Mouse (Mus musculus): ENCODE measurements around the gene Ptpre.

The Ptpre gene

DNA sequence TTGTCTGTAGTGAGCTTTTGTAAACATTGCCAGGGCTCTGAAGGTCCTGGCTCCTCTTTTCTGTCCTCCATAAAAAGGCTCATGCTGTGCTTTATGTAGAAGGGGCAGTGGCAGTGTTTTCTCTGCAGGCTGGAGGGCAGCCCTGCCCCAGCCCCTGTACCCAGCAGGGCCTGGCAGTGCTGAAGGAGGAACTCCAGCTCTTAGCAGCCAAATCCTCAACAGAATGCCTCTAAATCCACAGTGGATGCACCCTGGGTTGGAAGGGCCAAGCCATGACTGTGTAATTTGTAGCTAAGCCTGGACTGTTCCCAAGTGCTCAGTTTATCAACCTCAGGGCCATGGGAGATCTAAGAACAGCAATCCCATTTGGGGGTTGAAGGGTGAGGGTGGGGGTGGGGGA lies 85.0 kb downstream of the Ptpre start:
- H3K27me3 ChIP-seq (ENCODE audit: insufficient read depth, low read length), result no peaks in the 10 kb centered on the region
- no peaks in the 10 kb centered on the region for H3K36me3 ChIP-seq (ENCODE audit: insufficient read depth, low read length)
- H3K4me1 ChIP-seq (replicated peaks; ENCODE audit: low read depth, low read length), result no peaks in the 10 kb centered on the region
- H3K9me3 ChIP-seq (ENCODE audit: low read length), result peaks cover 2% of the 10 kb centered on the region; the same call in 1 of the 2 replicates
- H3K4me3 ChIP-seq (replicated peaks; ENCODE audit: low read length), result no peak overlapping the region
- no peak for TF ChIP-seq POU5F1 (IDR thresholded peaks at IDR 0.05; ENCODE audit: borderline replicate concordance, low read length)
- no peak for TF ChIP-seq NANOG (IDR thresholded peaks at IDR 0.05; ENCODE audit: borderline replicate concordance, low read length)
- TF ChIP-seq CTCF (conservative IDR thresholded peaks at IDR 0.05; ENCODE audit: low read length), result no peak

DNA sequence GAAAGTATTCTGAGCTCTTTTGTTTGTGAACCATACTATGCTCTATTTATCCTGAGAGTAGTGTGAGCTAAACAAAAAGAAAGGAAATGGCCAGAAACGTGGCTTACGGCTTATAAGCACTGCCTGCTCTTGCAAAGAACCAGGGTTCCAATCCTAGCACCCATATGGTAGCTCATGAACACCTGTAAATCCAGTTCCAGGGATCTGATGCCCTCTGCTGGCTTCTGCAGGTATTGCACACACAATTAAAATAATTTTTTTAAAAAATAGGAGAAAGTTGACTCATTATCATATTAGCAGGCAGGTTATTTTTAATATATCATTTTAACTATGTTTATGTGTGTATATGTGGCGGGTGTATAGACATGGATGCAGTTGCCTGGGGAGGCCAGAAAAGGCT lies 87.6 kb downstream of the Ptpre start:
- Histone ChIP-seq H3K4me3 (replicated peaks; ENCODE audit: low read length) (no peak overlapping the region), H3K9me3 (ENCODE audit: low read length) (no peaks in the 10 kb centered on the region), H3K4me1 (replicated peaks; ENCODE audit: low read depth, low read length) (no peaks in the 10 kb centered on the region), H3K27me3 (ENCODE audit: insufficient read depth, low read length) (no peaks in the 10 kb centered on the region), H3K36me3 (ENCODE audit: insufficient read depth, low read length) (no peaks in the 10 kb centered on the region)
- TF ChIP-seq NANOG (IDR thresholded peaks at IDR 0.05; ENCODE audit: borderline replicate concordance, low read length) (no peak), CTCF (conservative IDR thresholded peaks at IDR 0.05; ENCODE audit: low read length) (peak; percentile 78), POU5F1 (IDR thresholded peaks at IDR 0.05; ENCODE audit: borderline replicate concordance, low read length) (no peak)

DNA sequence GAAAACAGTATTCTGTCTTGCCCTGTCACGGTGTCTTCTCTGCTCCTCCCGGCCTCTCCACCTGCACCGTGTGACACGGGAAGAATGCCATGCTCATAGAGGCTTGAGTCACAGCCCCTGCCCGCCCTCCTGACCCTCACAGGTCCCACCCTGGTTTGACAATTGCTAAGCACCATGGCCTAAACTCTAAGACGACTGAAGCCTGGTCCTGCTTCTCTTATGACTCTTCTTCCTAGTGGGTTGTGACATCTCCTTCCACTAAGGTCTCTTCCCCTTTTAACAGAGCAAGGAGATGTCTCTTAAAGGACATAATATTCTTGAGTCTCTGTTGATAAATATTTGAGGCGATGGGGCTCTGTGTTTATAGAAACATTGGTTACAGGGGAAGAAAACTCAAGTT lies 91.1 kb downstream of the Ptpre start:
- Histone ChIP-seq H3K36me3 (ENCODE audit: insufficient read depth, low read length) (no peaks in the 10 kb centered on the region), H3K4me3 (replicated peaks; ENCODE audit: low read length) (no peak overlapping the region), H3K9me3 (ENCODE audit: low read length) (no peaks in the 10 kb centered on the region), H3K4me1 (replicated peaks; ENCODE audit: low read depth, low read length) (no peaks in the 10 kb centered on the region; the same call in 1 of the 2 replicates), H3K27me3 (ENCODE audit: insufficient read depth, low read length) (peaks cover 6% of the 10 kb centered on the region)
- no peak for TF ChIP-seq CTCF (conservative IDR thresholded peaks at IDR 0.05; ENCODE audit: low read length)
- TF ChIP-seq NANOG (IDR thresholded peaks at IDR 0.05; ENCODE audit: borderline replicate concordance, low read length), result no peak
- no peak for TF ChIP-seq POU5F1 (IDR thresholded peaks at IDR 0.05; ENCODE audit: borderline replicate concordance, low read length)

DNA sequence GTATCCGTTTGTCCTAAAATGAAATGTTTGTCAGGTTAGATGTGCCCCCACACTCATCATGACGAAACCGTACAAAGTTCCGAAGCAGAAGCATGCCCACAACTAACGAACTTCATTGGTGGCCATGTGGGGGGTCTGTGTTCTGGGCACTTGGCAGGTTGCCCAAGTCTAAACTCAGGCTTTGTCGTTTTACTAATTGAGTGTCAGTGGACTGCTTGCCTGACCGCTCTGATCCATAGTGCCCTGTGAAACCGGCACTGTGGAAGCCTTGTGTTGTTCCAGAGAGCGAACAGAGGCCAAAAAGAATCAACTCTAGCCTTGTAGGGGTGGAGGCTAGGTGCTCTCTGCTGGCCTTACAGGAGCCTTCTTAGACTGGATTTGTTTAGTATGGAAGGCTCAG lies 91.7 kb downstream of the Ptpre start:
- Histone ChIP-seq H3K9me3 (ENCODE audit: low read length) (no peaks in the 10 kb centered on the region), H3K36me3 (ENCODE audit: insufficient read depth, low read length) (no peaks in the 10 kb centered on the region), H3K27me3 (ENCODE audit: insufficient read depth, low read length) (peaks cover 12% of the 10 kb centered on the region), H3K4me3 (replicated peaks; ENCODE audit: low read length) (no peak overlapping the region), H3K4me1 (replicated peaks; ENCODE audit: low read depth, low read length) (no peaks in the 10 kb centered on the region; the same call in 1 of the 2 replicates)
- no peak for TF ChIP-seq NANOG (IDR thresholded peaks at IDR 0.05; ENCODE audit: borderline replicate concordance, low read length)
- TF ChIP-seq POU5F1 (IDR thresholded peaks at IDR 0.05; ENCODE audit: borderline replicate concordance, low read length), result no peak
- TF ChIP-seq CTCF (conservative IDR thresholded peaks at IDR 0.05; ENCODE audit: low read length), result no peak

DNA sequence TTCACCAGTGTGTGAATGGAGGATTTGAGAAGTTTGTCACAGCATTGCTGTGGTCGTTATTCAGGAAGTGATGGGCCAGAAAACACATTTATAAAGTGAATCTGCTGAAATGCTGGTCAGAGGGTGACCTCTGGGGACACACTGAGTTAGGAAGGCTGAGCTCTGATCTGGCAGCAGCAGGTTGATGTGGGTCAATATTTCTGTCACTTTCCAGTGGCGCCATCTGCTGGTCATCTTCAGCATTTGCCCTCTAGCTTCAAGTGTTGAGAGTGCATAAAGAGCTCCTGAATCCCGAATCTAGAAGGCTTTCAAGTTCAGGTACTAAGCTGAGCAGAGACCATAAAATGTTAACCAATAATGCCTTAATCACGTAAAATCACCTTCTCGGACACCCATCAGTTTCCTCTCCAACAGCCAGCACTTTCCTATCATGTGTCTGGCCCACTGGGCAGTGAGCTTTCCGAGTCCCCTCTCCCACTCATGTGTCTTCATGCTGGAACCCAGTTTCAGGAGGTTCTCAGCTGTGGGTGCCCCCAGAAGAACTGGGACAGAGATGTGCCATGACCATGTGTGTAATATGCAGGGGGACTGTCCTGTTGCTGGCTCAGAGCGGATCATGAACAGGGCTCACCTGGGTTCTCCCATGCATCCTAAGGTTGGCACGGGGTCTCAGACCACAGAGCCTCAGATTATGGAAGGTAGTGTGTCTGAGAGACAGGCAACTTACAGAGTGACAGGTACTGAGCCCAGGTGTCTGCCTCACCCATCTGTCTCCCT lies 94.7 kb downstream of the Ptpre start:
- no peaks in the 10 kb centered on the region; the same call in 1 of the 2 replicates for H3K4me1 ChIP-seq (replicated peaks; ENCODE audit: low read depth, low read length)
- H3K4me3 ChIP-seq (replicated peaks; ENCODE audit: low read length), result no peak overlapping the region
- H3K9me3 ChIP-seq (ENCODE audit: low read length), result no peaks in the 10 kb centered on the region
- TF ChIP-seq NANOG (IDR thresholded peaks at IDR 0.05; ENCODE audit: borderline replicate concordance, low read length) (no peak), CTCF (conservative IDR thresholded peaks at IDR 0.05; ENCODE audit: low read length) (peak; percentile 82)
- no peaks in the 10 kb centered on the region for H3K36me3 ChIP-seq (ENCODE audit: insufficient read depth, low read length)
- H3K27me3 ChIP-seq (ENCODE audit: insufficient read depth, low read length), result peaks cover 29% of the 10 kb centered on the region

DNA sequence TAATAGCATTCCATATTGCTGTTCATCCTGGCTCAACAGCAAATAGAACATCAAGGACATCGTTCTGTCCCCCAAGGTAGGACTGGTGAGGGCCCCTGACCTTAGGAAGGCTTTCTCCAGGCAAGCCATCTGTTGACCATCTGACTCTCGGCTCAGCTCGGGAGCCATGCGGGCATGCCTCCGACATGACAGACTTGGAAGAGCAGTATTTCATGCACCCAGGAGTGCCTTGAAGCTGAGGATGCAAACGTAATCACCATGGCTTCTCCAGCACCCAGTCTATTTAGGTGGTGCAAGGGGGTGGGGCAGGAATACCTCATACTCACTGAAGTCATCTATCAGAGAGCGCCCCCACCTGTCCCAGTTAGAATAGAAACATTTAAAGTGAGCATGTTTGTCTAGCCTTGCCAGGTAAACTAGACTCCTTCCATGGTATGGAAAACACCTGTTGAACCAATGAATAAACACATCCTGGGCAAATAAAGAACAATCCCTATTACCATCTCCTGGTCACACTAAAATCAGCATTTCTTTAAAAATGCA lies 95.5 kb downstream of the Ptpre start:
- H3K9me3 ChIP-seq (ENCODE audit: low read length), result no peaks in the 10 kb centered on the region
- peaks cover 32% of the 10 kb centered on the region for H3K27me3 ChIP-seq (ENCODE audit: insufficient read depth, low read length)
- peaks cover 5% of the 10 kb centered on the region for H3K4me1 ChIP-seq (replicated peaks; ENCODE audit: low read depth, low read length)
- H3K36me3 ChIP-seq (ENCODE audit: insufficient read depth, low read length), result no peaks in the 10 kb centered on the region
- TF ChIP-seq NANOG (IDR thresholded peaks at IDR 0.05; ENCODE audit: borderline replicate concordance, low read length) (no peak), CTCF (conservative IDR thresholded peaks at IDR 0.05; ENCODE audit: low read length) (no peak), POU5F1 (IDR thresholded peaks at IDR 0.05; ENCODE audit: borderline replicate concordance, low read length) (no peak)
- H3K4me3 ChIP-seq (replicated peaks; ENCODE audit: low read length), result no peak overlapping the region

DNA sequence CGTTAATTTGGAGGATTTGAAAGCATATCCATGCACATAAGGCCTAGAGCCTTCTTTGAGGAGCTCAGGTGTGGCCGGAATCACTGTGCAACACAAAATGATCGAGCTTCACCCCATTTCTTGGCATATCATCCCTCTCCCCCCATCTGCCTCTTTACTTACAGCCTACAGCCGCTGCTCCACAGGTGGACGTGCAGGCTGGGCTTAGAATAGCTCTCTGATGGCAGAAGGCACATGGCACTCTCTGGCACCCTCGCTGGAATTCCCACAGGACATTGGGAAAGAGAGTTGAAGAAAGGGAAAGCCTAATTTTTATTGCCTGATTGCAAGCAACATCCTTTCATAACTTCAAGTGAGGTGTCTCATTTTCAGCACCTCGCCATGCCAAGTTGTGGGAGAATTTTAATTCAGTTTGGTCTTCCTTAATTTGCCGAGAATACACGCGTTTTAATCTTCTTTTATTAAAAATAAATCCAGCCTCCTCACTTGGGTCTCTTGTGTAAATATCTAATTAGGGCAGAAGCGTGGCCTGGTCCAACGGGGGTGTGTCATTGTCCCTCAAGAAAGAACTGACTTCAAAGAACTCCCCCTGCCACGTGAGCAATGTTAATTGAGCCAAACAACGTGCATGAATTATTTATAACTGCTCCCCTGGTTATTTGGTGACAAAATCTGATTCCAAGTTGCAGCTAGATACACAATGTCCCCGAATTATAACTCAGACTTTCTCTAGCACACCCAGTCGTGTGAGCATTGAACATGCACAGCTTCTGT lies 97.8 kb downstream of the Ptpre start:
- Histone ChIP-seq H3K36me3 (ENCODE audit: insufficient read depth, low read length) (no peaks in the 10 kb centered on the region), H3K4me3 (replicated peaks; ENCODE audit: low read length) (no peak overlapping the region), H3K27me3 (ENCODE audit: insufficient read depth, low read length) (peaks cover 32% of the 10 kb centered on the region), H3K9me3 (ENCODE audit: low read length) (no peaks in the 10 kb centered on the region), H3K4me1 (replicated peaks; ENCODE audit: low read depth, low read length) (peaks cover 10% of the 10 kb centered on the region)
- no peak for TF ChIP-seq POU5F1 (IDR thresholded peaks at IDR 0.05; ENCODE audit: borderline replicate concordance, low read length)
- TF ChIP-seq CTCF (conservative IDR thresholded peaks at IDR 0.05; ENCODE audit: low read length), result no peak
- TF ChIP-seq NANOG (IDR thresholded peaks at IDR 0.05; ENCODE audit: borderline replicate concordance, low read length), result no peak

DNA sequence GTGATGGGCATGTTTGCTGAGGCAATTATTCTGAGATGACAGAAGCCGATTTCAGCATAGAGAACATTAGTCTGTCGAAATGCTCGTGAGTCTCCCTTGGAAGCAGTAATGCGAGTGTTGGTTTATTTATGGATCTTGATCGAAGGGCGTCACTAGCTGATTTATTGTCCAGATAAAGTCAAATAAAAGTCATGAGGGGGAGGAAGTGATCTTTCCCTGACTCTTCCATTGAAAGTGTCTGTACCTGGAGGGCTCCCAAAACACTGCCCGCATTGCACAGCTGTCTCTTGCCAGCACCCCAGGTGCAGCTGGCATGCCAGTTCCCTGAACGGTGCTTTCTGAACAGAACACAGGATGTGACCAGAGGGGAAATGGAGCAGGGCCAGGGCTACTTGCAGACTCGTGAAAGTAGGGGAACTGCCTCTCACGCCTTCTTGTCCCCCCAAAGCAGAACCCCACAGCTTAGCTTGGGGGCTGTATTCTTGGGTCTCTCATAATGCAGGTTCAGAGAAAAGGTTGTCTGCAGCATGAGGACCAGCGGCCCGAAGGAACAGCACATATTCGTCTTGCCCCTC lies 100.2 kb downstream of the Ptpre start:
- peaks cover 24% of the 10 kb centered on the region for H3K4me1 ChIP-seq (replicated peaks; ENCODE audit: low read depth, low read length)
- TF ChIP-seq NANOG (IDR thresholded peaks at IDR 0.05; ENCODE audit: borderline replicate concordance, low read length) (no peak), CTCF (conservative IDR thresholded peaks at IDR 0.05; ENCODE audit: low read length) (no peak), POU5F1 (IDR thresholded peaks at IDR 0.05; ENCODE audit: borderline replicate concordance, low read length) (no peak)
- peaks cover 38% of the 10 kb centered on the region for H3K27me3 ChIP-seq (ENCODE audit: insufficient read depth, low read length)
- H3K9me3 ChIP-seq (ENCODE audit: low read length), result no peaks in the 10 kb centered on the region
- H3K36me3 ChIP-seq (ENCODE audit: insufficient read depth, low read length), result no peaks in the 10 kb centered on the region
- no peak overlapping the region for H3K4me3 ChIP-seq (replicated peaks; ENCODE audit: low read length)

All from E14TG2a.4 (cell line).